Mouse (Mus musculus) heart, adult 2 months (tissue): Measurements from ENCODE around the gene Ell2. TPM values are rescaled to one million over a fixed set of nuclear protein-coding genes. Genes with fewer than 3 reads are reported as not detected.

ENCODE experiments used
- DNase-seq, 2 experiments: peaks; one replicate each; pipeline ENCODE4 v3.0.0; 2021
- H3K27ac ChIP-seq: fragments of 200-600 bp; 2 replicates; pipeline ENCODE4 v1.8.1; 2022
- H3K27me3 ChIP-seq: fragments of 200-500 bp; 2 replicates; pipeline ENCODE4 v1.6.1; 2012; ENCODE audit warnings: mild to moderate bottlenecking, low read length, inconsistent platforms, mixed read lengths; ENCODE audit not compliant: control insufficient read depth, insufficient read depth
- H3K36me3 ChIP-seq: fragments of 200-500 bp; 2 replicates; pipeline ENCODE4 v1.6.1; 2012; ENCODE audit warnings: low read length, inconsistent platforms; ENCODE audit not compliant: control insufficient read depth, insufficient read depth
- H3K4me1 ChIP-seq: fragments of 200-500 bp; 2 replicates; pipeline ENCODE4 v1.6.1; 2011; ENCODE audit warnings: low read length; ENCODE audit not compliant: control insufficient read depth, insufficient read depth
- H3K4me3 ChIP-seq: fragments of 200-600 bp; 2 replicates; pipeline ENCODE4 v1.8.1; 2022
- H3K79me2 ChIP-seq: fragments of 200-500 bp; replicated peaks from 2 replicates; pipeline ENCODE4 v1.6.1; 2012; ENCODE audit warnings: mild to moderate bottlenecking, inconsistent platforms, low read length, moderate library complexity, mixed read lengths; ENCODE audit not compliant: control insufficient read depth, insufficient read depth
- H3K9ac ChIP-seq: fragments of 200-500 bp; 2 replicates; pipeline ENCODE4 v1.6.1; 2012; ENCODE audit warnings: low read depth, mild to moderate bottlenecking, control low read depth, inconsistent platforms, low read length, mixed read lengths
- CTCF ChIP-seq: fragments of 200-600 bp; IDR thresholded peaks from 2 replicates; pipeline ENCODE4 v1.8.1; 2022; ENCODE audit warnings: antibody characterized with exemption, mild to moderate bottlenecking, moderate library complexity
- EP300 ChIP-seq: fragments of 200-500 bp; IDR thresholded peaks from 2 replicates; pipeline ENCODE4 v1.6.1; 2011; ENCODE audit warnings: low read depth, low read length, control low read depth; ENCODE audit not compliant: insufficient read depth
- POLR2A ChIP-seq: fragments of 200-500 bp; IDR thresholded peaks from 2 replicates; pipeline ENCODE4 v1.6.1; 2011; ENCODE audit warnings: mild to moderate bottlenecking, low read depth, low read length, control low read depth; ENCODE audit not compliant: insufficient read depth
- WGBS: fragments of 180-500 bp; shearing (Covaris S2); methylation state at CpG from one replicate; pipeline ENCODE4 v1.1.7; 2018; 5-methylcytosine and 5-hydroxymethylcytosine counted together
- intact Hi-C: fragments of 180-260 bp; cut with DNase I; formaldehyde crosslinking; loops from one replicate; pipeline ENCODE4 v1.15.1; 2025
- polyA plus RNA-seq: library from polyadenylated mRNA; depleted of rRNA; stranded (reverse); fragments of >200 nt; gene quantifications from 2 replicates; pipeline ENCODE4 v1.2.3, GENCODE M21; 2012
- total RNA-seq, 2 experiments: library from RNA; stranded (reverse); gene quantifications; 2 replicates each; pipeline ENCODE4 v1.2.3; 2021

Ell2 gene
- total and polyA plus RNA-seq, 3 experiments = 3.4 to 30.0 (median 26.0) TPM

DNA sequence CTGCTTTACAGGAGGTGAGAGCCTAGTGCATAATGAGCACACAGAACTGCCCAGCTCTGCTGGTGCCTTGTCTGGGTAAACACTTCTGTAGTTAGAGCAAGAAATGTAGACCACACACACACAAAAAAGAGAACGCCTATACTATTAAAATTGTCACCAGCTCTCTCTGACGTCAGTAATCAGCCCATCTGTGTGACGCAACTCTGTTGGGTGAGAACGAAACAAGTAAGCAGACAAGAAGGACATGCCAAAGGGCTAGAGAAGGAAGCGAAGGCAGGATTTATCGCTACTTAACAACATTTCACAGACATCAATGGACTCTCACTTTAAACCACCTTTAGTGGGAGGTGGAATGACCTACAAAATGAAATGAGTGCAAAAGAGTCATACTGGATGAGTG lies 71.6 kb downstream of the Ell2 start:
- Histone ChIP-seq H3K36me3 (no peaks in the 10 kb centered on the region; the same call in 1 of the 2 replicates), H3K4me3 (no peak overlapping the region), H3K9ac (no peak overlapping the region), H3K27me3 (no peaks in the 10 kb centered on the region), H3K79me2 (no peaks in the 10 kb centered on the region), H3K27ac (no peak overlapping the region), H3K4me1 (no peaks in the 10 kb centered on the region; the same call in 1 of the 2 replicates)
- no peak for DNase-seq
- TF ChIP-seq CTCF (no peak), POLR2A (no peak), EP300 (no peak)
- intact Hi-C loops = no loop called here
- 86% methylated on average over 6 of the region's 6 CpGs for WGBS

DNA sequence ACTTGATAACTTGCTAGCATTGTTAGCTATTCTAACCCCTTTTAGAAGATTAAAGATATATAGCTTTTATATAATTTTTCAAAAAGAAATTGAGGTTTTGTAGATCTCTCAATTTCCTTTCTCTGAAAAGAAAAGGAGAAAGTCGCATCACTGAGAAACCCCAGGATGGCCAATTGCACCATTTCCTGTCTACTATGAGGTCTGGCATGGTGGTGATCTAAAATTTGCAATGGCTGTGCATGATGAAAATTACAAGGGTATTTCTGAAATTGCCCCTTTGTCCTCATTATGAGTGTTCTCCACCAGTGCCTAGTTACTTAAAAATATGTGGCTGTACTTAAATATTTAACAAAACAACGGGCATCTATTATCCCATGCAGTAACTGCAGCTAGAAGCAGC lies 72.6 kb downstream of the Ell2 start:
- Histone ChIP-seq H3K4me3 (no peak overlapping the region), H3K27ac (no peak overlapping the region), H3K27me3 (no peaks in the 10 kb centered on the region), H3K36me3 (no peaks in the 10 kb centered on the region; the same call in 1 of the 2 replicates), H3K4me1 (no peaks in the 10 kb centered on the region; the same call in 1 of the 2 replicates), H3K9ac (no peak overlapping the region), H3K79me2 (no peaks in the 10 kb centered on the region)
- TF ChIP-seq POLR2A (no peak), CTCF (no peak), EP300 (no peak)
- WGBS = 85% methylated on average over 2 of the region's 2 CpGs
- DNase-seq = no peak
- intact Hi-C loops = no loop called here

DNA sequence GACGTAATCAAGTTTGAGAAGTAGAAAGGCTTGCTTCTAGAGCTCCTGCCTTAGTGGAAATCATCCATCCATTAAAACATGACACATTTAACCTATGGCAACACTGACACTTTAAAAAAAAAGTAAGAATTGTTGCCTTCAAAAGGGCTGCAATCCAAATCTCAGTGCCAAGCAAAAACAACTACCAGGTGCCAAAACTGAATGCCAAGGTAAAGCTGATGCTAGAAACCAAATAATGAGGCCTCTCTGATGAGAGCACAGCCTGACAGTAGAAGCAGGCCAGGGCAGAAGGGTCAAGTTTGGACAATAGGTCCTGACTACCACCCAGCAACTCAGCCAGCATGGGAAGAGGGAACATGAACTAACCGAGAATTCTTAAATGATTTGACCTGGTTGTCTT lies 73.5 kb downstream of the Ell2 start:
- no peak overlapping the region for H3K27ac ChIP-seq
- no peak for DNase-seq
- no peaks in the 10 kb centered on the region; the same call in 1 of the 2 replicates for H3K4me1 ChIP-seq
- H3K9ac ChIP-seq = no peak overlapping the region
- intact Hi-C loops = no loop called here
- no peaks in the 10 kb centered on the region for H3K27me3 ChIP-seq
- TF ChIP-seq POLR2A = no peak
- TF ChIP-seq CTCF = no peak
- no peak for TF ChIP-seq EP300
- no peaks in the 10 kb centered on the region; the same call in 1 of the 2 replicates for H3K36me3 ChIP-seq
- H3K79me2 ChIP-seq = no peaks in the 10 kb centered on the region
- no peak overlapping the region for H3K4me3 ChIP-seq
- WGBS = 67% methylated on average over 2 of the region's 2 CpGs

DNA sequence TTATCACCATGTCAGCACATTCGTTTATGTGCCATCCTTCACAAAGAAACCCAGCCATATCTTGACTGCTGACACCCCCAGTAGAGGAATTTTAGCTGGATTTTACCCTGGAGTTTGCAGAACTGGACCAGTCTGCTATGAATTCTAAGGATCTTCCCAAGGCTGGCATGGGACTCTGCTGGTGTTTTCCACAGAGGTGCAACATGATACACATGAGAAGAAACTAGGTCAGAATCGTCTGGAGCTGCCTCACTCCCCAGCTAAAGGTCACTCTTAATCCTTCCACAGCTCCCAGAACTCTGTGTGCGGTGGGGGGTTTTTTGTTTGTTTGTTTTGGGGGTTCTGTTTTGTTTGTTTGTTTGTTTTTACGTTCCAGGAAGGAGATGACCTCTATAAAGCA lies 79.2 kb downstream of the Ell2 start:
- no peak overlapping the region for H3K4me3 ChIP-seq
- no peak for DNase-seq
- no peaks in the 10 kb centered on the region for H3K79me2 ChIP-seq
- TF ChIP-seq EP300 (no peak), CTCF (no peak), POLR2A (no peak)
- WGBS = 54% methylated on average over 4 of the region's 4 CpGs
- H3K4me1 ChIP-seq = no peaks in the 10 kb centered on the region
- no peaks in the 10 kb centered on the region for H3K27me3 ChIP-seq
- intact Hi-C loops = no loop called here
- H3K27ac ChIP-seq = no peak overlapping the region
- H3K9ac ChIP-seq = no peak overlapping the region
- H3K36me3 ChIP-seq = no peaks in the 10 kb centered on the region

DNA sequence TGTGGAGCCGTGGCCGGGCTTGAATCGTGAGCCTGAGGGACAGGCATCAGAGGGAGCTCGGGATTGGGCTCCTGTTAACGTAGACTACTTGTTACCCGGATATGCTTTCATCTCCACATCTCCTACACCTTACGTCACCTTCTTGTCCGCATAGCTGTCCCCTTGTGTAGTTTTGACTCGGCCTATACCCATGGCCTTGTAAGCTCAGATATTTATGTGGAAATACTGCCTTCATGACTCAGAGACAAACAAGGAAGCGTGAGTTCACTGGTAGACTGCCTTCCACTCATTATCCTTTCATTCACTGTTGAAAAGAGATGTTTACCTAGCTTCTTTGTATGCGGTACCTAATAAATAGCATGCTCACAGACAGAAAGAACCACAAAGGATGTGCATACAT lies 79.7 kb downstream of the Ell2 start:
- TF ChIP-seq EP300 (no peak), CTCF (no peak), POLR2A (no peak)
- Histone ChIP-seq H3K4me1 (no peaks in the 10 kb centered on the region), H3K27ac (no peak overlapping the region), H3K79me2 (no peaks in the 10 kb centered on the region), H3K4me3 (no peak overlapping the region), H3K36me3 (no peaks in the 10 kb centered on the region), H3K27me3 (no peaks in the 10 kb centered on the region), H3K9ac (no peak overlapping the region)
- DNase-seq = no peak
- intact Hi-C loops = no loop called here
- WGBS = 87% methylated on average over 11 of the region's 11 CpGs

DNA sequence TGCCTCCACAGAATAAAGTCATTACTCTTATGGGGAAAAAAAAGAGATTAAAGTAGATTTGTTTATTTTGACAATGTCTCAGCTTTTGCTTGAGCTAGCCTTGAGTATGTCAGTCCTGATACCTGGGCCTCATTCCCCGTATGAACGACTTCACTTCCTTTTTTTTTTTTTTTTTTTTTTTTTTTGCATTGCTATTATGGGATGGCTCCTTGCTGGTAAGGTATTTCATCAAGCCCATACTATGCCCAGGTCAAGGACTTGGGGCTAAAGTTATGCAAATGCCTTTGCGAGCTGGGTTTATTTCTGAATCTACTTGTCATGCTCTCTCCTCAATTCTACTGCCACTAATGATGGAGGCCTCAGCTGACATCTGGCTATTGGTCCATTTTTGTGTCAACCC lies 80.8 kb downstream of the Ell2 start:
- no peak overlapping the region for H3K4me3 ChIP-seq
- H3K9ac ChIP-seq = no peak overlapping the region
- intact Hi-C loops = no loop called here
- WGBS = 72% methylated on average over 3 of the region's 3 CpGs
- no peak for DNase-seq
- no peaks in the 10 kb centered on the region for H3K79me2 ChIP-seq
- H3K27me3 ChIP-seq = no peaks in the 10 kb centered on the region
- no peak for TF ChIP-seq POLR2A
- no peak overlapping the region for H3K27ac ChIP-seq
- no peaks in the 10 kb centered on the region for H3K4me1 ChIP-seq
- no peaks in the 10 kb centered on the region for H3K36me3 ChIP-seq
